Mouse (Mus musculus) urinary bladder, postnatal 14 days (tissue): Measurements from ENCODE around the gene Fmnl2.

Experiments used
- DNase-seq: peaks from one replicate; pipeline ENCODE4 v3.0.0; 2021; ENCODE audit warnings: low spot score

The Fmnl2 gene

DNA sequence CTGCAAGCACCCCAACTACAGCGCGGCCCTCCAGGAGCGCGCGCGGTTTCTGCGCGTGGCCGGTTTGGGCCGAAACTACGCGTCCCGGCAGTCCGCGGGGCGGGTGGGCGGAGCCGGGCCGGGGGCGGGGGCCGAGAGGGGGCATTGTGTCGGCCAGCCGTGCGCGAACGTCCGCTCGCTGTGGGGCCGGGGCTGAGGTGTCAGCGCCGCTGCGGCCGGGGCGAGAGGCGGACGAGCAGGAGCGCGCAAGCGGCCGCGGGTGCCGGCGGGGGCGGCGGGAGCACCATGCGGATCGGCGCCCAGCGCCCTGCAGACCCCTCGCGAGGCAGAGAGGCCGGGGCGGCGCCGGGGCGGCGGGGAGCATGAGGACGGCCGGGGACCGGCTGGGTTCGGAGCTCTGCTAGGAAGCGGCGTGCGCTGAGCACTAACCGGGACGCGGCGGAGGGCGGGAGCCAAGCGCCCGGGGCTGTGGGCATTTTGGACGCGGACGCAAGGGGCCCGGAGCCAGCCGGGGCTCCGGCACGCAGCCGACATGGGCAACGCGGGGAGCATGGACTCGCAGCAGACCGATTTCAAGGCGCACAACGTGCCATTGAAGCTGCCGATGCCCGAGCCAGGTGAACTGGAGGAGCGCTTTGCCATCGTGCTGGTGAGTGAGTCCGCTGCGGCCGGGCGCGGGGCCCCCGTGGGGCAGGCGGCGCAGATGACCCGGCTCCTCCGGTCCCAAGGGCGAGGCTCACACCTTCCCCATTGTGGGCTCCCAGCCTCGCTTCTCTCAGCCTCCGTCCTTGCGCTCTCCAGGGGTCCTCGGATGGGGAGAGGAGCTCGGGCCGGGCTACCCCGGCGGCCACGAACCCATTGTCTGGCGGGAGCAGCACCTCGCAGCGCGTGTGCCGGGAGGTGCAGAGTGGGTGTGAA, at the start of gene Fmnl2:
Gene Fmnl2, plus strand, starts transcription at position 250 of the 918 bp plus-strand sequence.
- DNase-seq = peak; percentile 80

DNA sequence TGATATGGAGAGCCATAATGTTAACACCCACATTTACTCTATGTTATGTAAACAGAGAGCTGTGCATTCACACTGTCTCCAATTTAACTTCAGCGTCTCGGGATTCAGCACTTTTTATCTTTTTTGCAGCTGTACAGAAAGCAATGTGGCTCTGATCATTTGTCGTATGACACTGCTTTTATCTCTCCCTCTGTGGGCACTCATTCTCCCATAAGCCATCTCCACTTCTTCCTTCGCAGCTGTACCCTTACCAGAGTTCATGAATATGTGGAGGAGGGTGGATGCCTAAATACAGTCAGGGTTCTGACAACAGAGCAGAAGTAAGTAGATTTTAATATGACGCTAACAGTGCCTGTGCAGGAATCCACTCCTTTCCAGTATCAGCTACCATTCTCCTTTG, 47.7 kb upstream of the Fmnl2 start:
- DNase-seq = no peak

DNA sequence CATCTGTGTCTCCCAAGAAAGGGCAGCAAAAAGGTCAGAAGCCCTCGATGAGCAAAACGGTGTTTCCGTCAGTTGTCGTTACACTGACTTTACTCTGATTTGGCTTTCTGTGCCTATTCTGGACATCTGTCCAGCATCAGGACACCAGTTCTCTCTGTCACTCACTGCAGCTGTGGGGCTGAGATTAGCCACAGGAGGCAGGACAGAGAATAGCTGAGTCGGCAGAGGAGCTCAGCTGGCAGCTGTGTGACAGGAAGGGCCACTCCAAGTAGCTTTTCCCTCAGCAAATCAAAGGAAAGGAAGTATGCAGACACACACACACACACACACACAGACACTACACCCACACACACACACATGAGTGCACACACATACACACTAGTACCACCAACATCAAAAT, 46.0 kb upstream of the Fmnl2 start:
- peak; percentile 3 for DNase-seq

DNA sequence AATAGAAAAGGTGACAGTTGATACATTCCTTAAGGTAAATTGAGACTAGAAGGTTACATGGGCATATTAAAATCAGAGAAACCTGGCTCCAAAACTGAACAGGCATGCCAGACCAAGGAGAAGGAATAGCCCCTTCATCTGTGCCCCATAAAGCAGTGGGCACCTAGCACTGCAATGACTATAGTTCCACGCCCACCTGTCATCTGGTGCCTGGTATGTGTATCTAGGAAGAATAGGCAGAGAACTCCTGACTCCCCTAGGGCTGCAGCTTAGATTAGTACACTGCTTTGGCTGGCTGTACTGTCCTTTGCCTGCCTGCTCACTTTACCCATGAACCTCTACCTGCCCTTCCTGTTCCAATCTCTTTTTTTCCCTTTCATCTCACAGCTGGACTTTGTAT, 40.3 kb upstream of the Fmnl2 start:
- DNase-seq = no peak

DNA sequence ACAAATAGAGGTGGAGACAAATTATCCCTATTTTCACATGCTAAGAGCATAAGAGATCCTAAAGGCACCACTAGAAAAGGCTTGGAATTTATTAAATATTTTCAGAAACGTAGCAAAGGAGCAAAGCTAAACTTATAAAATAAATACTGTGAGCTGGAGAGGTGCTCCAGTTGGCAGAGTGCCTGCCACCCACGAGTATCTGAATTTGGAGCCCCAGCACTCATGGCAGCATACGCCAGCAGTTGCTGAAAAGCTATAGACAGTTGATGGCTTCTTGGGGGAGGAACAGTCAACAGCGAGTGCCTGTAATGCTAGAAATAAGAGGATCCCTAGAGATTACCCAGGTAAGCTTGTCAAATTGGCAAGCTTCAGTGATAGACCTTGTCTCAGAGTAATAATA, 38.7 kb upstream of the Fmnl2 start:
- DNase-seq = no peak

DNA sequence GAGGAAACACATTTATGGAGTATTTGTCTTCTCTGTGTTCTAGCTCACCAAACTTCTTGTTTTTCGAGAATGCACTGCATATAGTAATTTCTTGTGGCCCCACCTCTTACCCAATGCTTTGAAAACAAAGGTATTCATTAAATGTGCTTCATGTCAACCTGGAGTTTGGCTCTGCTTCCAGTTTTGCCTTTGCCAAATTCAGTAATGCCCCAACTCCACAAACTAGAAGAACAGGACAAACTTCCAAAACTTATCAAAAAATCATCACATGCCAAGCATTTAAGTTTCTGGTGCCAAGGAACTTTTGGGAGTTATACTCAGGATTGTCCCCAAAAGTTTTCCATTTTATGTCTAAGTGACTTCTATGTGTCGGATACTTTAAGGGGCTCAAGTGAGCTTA, 35.4 kb upstream of the Fmnl2 start:
- DNase-seq = no peak

DNA sequence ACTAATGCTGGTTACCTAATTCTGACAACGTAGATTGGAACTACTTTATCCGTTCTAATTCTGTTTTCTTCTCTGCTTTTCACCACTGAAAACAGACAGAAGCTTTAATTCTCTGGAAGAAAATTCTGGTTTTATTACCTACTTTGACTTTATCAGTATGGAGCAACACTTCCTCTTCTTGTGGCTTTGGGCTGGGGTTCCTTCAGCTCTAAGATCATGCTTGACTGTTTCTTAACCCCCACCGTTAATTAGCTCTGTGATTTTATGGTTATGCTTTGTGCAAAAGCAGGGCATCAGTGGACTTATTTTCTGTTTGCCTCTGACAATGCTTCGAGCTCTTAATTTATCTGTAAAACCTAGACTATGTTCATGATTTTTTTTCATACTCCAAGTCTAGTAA, 29.6 kb upstream of the Fmnl2 start:
- DNase-seq = no peak

DNA sequence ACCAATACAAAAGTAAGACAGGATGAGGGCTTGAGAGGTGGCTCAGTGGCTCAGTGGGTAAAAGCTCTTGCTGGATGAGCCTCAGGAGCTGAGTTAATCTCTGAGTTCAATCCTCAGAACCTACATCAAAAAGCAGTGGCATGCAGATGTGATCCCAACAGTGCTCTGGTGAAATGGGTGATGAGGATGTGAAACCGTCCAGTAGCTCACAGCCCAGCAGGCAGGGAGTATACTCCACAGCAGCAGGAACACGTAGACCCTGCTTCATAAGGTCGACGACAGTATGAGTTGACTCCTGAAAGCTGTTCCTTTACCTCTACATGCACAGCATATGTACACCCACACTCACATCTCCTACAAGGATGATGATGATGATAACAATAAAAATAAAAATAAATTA, 27.1 kb upstream of the Fmnl2 start:
- DNase-seq = no peak

DNA sequence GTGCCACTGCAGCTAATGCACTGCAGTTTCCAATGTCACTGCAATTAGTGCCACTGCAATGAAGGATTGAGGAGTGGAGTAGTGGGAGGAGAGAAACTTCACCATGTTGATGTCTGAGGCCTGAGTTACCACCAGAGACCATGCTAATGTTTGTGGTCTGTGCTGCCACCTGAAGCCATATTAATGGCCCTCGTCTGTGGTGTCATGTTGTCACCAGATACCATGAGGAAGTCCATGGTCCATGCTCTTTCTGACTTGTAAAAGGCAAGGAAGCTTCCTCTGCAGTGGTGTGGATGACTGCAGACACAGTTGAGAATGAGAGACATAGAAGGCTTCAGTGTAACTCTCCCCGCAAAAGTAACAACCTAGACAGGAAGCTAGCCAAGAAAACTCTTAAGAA, 26.1 kb upstream of the Fmnl2 start:
- DNase-seq = no peak

DNA sequence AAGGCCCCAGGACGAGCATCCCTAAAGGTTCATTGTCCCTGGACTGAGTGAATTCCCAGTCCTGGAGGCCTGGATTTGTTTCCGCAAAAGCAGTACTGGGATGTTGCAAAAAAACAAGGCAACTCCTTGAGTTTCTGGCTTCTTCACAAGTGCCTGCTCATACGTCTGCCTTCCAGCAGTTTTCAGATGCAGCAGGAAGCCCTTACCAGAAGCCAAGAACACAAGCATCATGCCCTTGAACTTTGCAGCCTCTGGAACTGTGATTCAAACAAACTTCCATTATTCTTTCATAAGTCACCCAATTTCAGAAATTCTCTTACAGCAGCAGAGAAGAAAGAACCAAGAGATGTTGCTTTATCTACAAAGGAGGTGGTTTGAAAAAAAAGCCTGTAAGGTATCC, 21.9 kb upstream of the Fmnl2 start:
- DNase-seq = no peak

DNA sequence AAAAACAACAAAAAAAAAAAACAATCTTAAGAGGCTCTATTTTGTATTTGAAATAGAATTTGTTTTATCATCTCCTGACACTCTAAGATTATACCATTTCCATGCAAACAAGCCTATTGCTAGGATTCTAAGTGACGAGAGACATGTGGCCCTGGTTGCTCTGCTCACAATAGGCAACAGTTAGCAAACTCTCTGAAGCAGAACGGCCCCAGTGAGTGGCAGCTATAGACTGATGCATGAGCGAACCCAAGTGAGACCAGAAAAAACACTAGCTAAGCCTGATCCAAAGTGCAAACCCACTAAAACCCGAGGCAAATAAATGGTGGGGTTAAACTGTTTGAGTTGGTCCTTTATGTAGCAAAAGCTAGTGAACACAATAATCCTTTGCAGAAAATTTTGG, 18.6 kb upstream of the Fmnl2 start:
- no peak for DNase-seq

DNA sequence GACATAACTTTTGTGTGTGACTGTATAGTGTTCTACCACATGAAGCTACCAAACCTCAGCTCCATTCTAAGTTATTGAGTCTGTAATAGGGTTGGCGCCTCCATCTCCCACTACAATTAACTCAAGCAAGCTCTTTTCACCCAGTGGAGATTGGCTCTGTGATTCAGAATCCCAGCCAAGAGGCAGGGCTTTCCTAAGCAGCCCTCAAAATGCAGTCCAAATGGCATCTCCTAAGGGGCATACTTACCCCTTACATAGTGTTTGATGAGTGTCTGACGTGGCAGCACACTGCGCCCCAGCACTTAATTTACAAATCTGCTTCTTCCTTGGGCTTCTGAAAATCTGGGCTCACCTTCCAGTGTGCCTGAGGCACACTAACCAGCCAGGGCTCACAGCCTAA, 17.8 kb upstream of the Fmnl2 start:
- DNase-seq = no peak

DNA sequence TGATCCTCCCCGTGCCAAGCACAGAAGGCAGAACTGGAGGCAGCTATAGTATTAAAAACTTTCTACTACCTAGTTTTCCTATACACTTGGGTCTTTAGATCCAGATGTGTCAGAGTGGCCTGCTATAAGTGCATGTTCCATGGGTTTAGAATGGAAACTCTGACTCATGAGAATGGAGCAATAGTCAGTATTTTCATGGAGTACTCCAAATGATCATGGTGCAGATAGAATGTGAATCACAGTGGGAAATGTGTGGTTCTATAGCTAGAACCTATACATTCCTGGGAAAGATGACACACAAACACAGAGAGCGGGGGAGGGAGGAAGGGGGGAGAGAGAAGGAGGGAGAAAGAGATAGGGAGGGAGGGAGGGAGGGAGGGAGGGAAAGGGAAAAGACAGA, 13.8 kb upstream of the Fmnl2 start:
- DNase-seq = no peak

DNA sequence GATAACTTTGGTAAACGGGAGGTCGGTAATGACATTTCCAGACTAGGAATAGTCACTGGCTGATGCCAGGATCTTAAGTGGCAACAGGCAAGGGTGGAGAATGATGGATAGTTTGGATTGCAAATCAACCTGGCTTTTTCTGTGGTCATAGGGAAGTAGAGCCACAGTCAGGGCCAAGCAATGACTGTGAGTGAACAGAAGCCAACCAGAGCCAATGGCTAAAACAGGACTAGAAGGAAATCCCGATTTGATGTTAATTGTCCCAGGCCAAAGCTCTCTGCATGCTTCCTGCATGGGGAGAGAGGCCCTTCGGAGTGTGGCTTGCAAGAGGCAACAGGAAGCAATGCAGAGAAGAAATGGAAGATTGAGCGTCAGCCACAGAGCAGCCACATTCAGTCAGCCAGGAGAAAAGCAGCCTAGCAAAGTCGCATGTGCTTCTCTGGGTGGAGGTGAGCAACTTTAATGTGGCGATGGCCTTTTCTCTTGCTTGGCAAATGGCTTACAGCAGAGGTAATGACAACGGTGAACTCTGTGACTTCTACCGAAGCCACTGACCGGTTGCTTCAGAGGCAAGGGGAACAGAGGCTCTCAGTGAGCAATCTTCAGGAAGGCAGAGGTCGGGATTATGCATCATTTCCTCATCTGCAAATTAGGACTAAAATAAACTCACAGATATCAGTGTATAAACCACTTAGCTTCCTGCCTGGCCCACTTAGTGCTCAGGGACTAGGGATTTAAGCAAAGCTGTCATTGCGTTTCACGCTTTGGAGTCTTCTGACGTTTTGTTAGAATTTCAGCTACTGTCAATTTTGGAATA, 12.5 kb upstream of the Fmnl2 start:
- no peak for DNase-seq

DNA sequence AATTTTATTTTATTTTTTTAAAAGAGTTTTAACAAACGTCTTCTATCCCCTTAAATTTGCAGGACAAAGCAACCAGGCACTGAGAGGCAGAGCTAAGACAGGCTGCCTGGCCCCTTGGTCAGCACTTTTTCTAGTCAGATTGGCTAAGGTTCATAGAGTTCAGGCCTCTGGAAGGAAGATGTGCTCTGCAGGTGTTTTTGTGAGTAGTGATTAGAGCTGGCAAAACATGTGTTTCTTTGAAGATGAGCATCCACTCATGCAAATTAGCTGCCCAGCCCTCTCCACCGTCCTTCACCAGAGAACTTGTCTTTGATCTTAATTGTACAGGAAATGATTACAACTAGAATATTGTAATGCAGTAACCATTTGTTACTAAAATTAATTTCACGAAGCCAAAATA, 11.2 kb upstream of the Fmnl2 start:
- no peak for DNase-seq

DNA sequence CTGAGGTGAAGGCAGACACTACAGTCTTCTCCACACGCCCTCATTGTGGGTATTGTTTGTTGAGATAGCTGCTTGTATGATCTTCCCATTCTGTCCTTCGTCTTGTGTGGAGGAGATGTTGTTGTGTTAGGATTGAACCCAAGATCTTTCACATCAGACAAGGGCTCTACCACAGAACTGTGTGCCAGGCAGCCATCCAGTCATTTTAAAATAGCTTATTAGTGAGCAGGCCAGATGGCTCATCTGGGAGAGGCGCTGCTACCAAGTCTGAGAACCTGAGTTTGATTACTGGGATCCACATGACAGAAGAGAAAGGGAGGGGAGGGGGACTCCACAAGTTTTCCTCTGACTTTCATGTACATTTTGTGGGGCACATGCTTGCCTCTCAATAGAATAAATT, 8.6 kb upstream of the Fmnl2 start:
- no peak for DNase-seq

DNA sequence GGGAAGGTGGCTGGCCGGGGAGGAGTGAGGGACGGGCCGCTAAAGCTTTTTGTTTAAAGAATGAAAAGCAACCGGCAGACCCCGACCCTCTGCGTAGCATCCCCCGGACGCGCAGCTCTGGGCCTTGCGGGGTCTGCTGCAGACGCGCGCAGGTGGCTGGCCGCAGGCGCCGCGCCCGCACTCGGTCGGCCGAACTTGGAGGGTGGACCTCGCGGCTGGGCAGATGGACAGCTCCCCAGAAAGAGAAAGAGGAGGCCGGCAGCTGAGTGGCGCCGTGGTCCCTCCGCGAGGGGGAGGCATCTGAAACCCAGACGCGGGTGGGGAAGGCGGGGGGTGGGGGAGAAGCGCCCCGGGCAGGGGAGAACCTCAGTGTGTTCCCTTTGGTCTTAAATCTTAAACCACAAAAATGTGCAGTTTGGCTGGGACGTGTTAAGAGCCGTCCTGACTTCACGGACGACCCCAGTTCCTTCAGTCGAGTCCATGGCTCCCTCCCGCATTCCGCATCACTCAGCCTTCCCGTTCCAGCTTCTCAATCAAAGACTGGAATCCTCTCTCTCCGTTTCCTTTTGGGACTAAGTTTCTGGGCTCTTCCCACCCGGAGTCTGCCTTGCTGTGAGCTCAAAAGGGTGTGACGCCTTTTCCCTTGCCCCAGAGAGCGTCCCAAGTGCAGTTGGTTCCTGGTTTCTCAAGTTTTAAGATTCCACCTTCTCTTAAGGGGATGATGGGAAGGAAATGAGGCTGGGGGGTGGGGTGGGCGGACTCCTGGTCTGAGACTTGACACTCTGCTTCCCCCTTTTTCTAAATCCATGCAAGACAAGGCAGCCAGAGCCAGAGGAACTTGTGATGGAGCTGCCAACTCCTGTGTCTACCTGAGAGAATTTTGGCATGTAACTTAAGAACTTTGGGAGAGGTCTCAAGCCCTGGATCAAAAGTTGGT, 1.1 kb downstream of the Fmnl2 start:
- peak; percentile 41 for DNase-seq

DNA sequence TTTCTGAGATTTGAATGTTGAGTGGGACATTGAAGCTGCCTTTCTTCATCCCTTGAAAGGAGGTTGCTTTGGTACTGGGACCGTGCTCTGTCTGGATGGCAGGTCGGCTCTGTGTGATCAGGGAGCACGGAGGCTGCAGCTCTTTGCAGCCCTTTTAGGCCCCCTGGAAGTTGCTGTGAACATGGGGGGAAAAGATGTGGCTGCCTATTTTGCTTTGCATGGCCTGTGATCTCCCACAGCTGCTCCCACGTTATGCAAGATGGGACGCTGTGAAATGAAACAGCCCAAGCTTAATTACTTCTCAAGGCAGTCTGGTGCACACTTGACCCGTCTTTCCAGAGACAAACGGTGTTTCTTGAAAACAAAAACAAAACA, 1.8 kb downstream of the Fmnl2 start:
- peak; percentile 18 for DNase-seq

DNA sequence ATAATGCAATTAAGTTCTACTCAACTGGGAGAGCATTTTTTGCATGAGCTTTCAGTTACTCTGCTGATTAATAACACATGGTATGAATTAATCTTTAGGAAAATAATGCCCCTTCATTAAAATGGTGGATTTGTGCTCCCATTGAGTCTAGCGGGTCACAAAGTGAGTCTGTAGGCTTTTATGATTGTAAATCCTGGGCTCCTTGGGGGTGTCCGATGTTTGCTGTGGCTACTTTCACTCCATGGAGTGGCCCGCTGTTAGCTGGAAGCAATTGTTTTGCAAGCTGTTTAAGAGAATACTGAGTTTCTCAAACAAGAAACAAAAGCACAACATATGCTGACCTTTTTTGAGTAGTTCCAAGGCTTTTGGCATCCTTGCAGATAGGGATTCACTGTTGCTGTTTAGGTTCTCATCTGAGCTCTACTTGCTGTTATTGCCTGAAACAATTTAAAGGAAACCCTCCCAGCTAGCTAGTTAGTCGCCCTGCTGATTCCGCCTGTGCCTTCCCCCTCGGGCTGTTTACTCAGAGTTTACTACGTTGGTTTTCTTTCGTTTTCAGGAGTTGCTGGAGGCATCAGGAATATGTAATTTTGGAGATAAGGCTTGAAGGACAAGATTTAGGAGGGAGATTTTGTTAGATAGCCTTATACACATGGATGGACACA, 2.6 kb downstream of the Fmnl2 start:
- DNase-seq = no peak

DNA sequence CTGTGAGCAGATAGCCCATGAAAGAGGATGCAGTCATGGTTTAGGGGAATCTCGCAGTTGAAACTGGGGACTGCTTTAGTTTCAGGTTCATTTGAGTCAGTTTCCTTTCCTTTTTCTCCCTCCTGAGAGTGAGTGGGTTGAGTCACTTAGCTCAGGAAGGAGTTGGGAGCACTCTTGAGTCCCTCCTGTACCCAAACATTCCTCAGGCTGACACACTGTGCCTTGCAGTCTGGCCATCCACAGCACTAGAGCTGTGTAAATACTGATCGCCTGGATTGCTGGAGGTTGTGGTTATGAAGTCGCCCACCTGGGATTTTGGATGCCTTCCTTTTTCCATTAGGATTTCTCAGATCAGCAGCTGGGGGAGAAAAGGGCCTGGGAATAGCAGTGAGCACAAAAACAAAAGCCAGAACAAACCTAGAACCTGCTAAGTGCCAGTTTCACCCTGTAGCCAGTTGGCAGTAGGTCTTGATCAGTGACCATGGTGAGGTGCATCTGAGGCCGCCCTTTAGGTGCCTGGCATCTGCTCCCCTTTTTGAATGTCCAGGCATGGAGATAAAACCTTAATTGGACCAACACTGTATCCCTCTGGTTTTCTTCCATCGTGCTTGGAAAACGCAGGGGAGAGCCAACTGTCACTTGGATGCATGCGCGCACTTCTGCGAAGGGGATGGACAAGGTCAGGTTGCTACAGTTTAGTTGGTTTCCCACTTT, 4.5 kb downstream of the Fmnl2 start:
- no peak for DNase-seq

DNA sequence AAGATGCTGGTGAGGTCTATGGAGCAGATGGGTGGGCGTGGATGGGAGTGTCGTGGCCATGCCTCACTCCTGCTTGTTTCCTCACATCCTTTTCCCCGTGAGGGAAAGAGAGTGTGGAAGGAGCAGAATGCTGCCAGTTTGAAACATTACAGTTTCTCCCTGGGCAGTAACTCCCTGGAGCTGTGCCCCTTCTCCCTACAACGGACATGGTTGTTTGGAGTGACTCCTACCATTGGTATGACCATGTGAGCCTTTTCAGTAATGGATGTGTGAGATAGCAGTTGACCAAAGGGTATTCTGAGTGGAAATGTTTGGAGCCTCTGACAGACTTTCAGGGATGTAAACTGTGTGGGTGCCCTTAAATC, 5.1 kb downstream of the Fmnl2 start:
- no peak for DNase-seq
